Mouse (Mus musculus) cerebellum, adult 2 months (tissue): ENCODE measurements at regions not wholly inside any gene's neighbourhood (a gene's known extent, or its start where the extent isn't known, plus 50 kb on each side); places are given as distances from the start of the nearest gene placed in this dataset.

ENCODE experiments used
- CTCF ChIP-seq: fragments of 200-500 bp; IDR thresholded peaks from 2 replicates; pipeline ENCODE4 v1.5.1; 2011; ENCODE audit warnings: low read depth, mild to moderate bottlenecking, control low read depth, low read length, moderate library complexity, borderline replicate concordance; ENCODE audit not compliant: insufficient read depth
- POLR2A ChIP-seq: fragments of 200-500 bp; IDR thresholded peaks from 2 replicates; pipeline ENCODE4 v1.6.1; 2011; ENCODE audit warnings: low read length, control low read depth, borderline replicate concordance; ENCODE audit not compliant: insufficient read depth

- no peak for TF ChIP-seq POLR2A
- no peak for TF ChIP-seq CTCF
Observed at GRCm38 (mm10) chr16:31580779-31581178, 82.5 kb upstream of the Dlg1 start.
